Mouse (Mus musculus): ENCODE results near the gene Tbc1d25. TPM values are rescaled to one million over a fixed set of nuclear protein-coding genes. Genes with fewer than 3 reads are reported as not detected.

Tbc1d25 gene
- polyA plus RNA-seq, 1 experiment from 2014 or later, result 10.5 TPM

GRCm38 (mm10) chrX:8192640-8193418, 16.8 kb upstream of the Tbc1d25 start:
- DNase-seq (ENCODE audit: low spot score), result peak; percentile 76
- Histone ChIP-seq H3K9me3 (ENCODE audit: control insufficient read depth, low read length) (no peaks in the 10 kb centered on the region), H3K4me2 (replicated peaks; ENCODE audit: low read depth, low read length) (peak overlapping the region; percentile 64), H3K9ac (ENCODE audit: low read depth, low read length) (peak overlapping the region; percentile 55; the same call in 1 of the 2 replicates), H3K27me3 (ENCODE audit: control insufficient read depth, insufficient read depth, low read length) (no peaks in the 10 kb centered on the region), H3K4me3 (ENCODE audit: low read depth, low read length) (peak overlapping the region; percentile 48), H3K27ac (ENCODE audit: low read depth, low read length) (peak overlapping the region; percentile 71), H3K36me3 (ENCODE audit: control insufficient read depth, insufficient read depth, low read length) (no peaks in the 10 kb centered on the region), H3K4me1 (replicated peaks; ENCODE audit: control insufficient read depth, insufficient read depth, low read length) (no peaks in the 10 kb centered on the region)
- ATAC-seq (ENCODE audit: low FRiP score), result peak; percentile 97
- WGBS, result 19% methylated on average over 29 of the region's 38 CpGs

- no peaks in the 10 kb centered on the region for H3K9me3 ChIP-seq (ENCODE audit: control insufficient read depth, low read length)
- H3K36me3 ChIP-seq (ENCODE audit: control insufficient read depth, insufficient read depth, low read length), result no peaks in the 10 kb centered on the region
- no peaks in the 10 kb centered on the region for H3K27me3 ChIP-seq (ENCODE audit: control insufficient read depth, insufficient read depth, low read length)
- 15% methylated on average over 13 of the region's 13 CpGs for WGBS
- H3K4me1 ChIP-seq (replicated peaks; ENCODE audit: control insufficient read depth, insufficient read depth, low read length), result no peaks in the 10 kb centered on the region
- peak overlapping the region; percentile 55 for H3K9ac ChIP-seq (ENCODE audit: low read depth, low read length)
- H3K4me2 ChIP-seq (replicated peaks; ENCODE audit: low read depth, low read length), result peak overlapping the region; percentile 64
- H3K4me3 ChIP-seq (ENCODE audit: low read depth, low read length), result peak overlapping the region; percentile 48
- DNase-seq (ENCODE audit: low spot score), result no peak
- peak; percentile 6 for ATAC-seq (ENCODE audit: low FRiP score)
- H3K27ac ChIP-seq (ENCODE audit: low read depth, low read length), result peak overlapping the region; percentile 71
Observed at GRCm38 (mm10) chrX:8192126-8192639, 16.2 kb upstream of the Tbc1d25 start.

- Histone ChIP-seq H3K27me3 (ENCODE audit: control insufficient read depth, insufficient read depth, low read length) (no peaks in the 10 kb centered on the region), H3K27ac (ENCODE audit: low read depth, low read length) (no peak overlapping the region), H3K4me2 (replicated peaks; ENCODE audit: low read depth, low read length) (no peak overlapping the region), H3K4me1 (replicated peaks; ENCODE audit: control insufficient read depth, insufficient read depth, low read length) (no peaks in the 10 kb centered on the region), H3K36me3 (ENCODE audit: control insufficient read depth, insufficient read depth, low read length) (no peaks in the 10 kb centered on the region), H3K4me3 (ENCODE audit: low read depth, low read length) (no peak overlapping the region), H3K9me3 (ENCODE audit: control insufficient read depth, low read length) (no peaks in the 10 kb centered on the region), H3K9ac (ENCODE audit: low read depth, low read length) (no peak overlapping the region)
- 15% methylated on average over 7 of the region's 7 CpGs for WGBS
- ATAC-seq (ENCODE audit: low FRiP score) (no peak), DNase-seq (ENCODE audit: low spot score) (no peak)
Observed at GRCm38 (mm10) chrX:8182871-8183540, 7.0 kb upstream of the Tbc1d25 start.

- Histone ChIP-seq H3K27me3 (ENCODE audit: control insufficient read depth, insufficient read depth, low read length) (no peaks in the 10 kb centered on the region), H3K36me3 (ENCODE audit: control insufficient read depth, insufficient read depth, low read length) (no peaks in the 10 kb centered on the region), H3K4me1 (replicated peaks; ENCODE audit: control insufficient read depth, insufficient read depth, low read length) (no peaks in the 10 kb centered on the region), H3K27ac (ENCODE audit: low read depth, low read length) (no peak overlapping the region), H3K9me3 (ENCODE audit: control insufficient read depth, low read length) (no peaks in the 10 kb centered on the region), H3K9ac (ENCODE audit: low read depth, low read length) (no peak overlapping the region), H3K4me2 (replicated peaks; ENCODE audit: low read depth, low read length) (no peak overlapping the region), H3K4me3 (ENCODE audit: low read depth, low read length) (no peak overlapping the region)
- ATAC-seq (ENCODE audit: low FRiP score), result no peak
- WGBS, result 90% methylated on average over 5 of the region's 5 CpGs
- DNase-seq (ENCODE audit: low spot score), result no peak
Observed at GRCm38 (mm10) chrX:8179646-8180045, 3.7 kb upstream of the Tbc1d25 start.

GRCm38 (mm10) chrX:8178871-8179270, 2.9 kb upstream of the Tbc1d25 start:
- no peak overlapping the region for H3K4me3 ChIP-seq (ENCODE audit: low read depth, low read length)
- no peak overlapping the region for H3K4me2 ChIP-seq (replicated peaks; ENCODE audit: low read depth, low read length)
- no peaks in the 10 kb centered on the region for H3K9me3 ChIP-seq (ENCODE audit: control insufficient read depth, low read length)
- DNase-seq (ENCODE audit: low spot score), result no peak
- no peak for ATAC-seq (ENCODE audit: low FRiP score)
- no peaks in the 10 kb centered on the region for H3K36me3 ChIP-seq (ENCODE audit: control insufficient read depth, insufficient read depth, low read length)
- no peak overlapping the region for H3K27ac ChIP-seq (ENCODE audit: low read depth, low read length)
- no peak overlapping the region for H3K9ac ChIP-seq (ENCODE audit: low read depth, low read length)
- 97% methylated on average over 2 of the region's 2 CpGs for WGBS
- H3K27me3 ChIP-seq (ENCODE audit: control insufficient read depth, insufficient read depth, low read length), result no peaks in the 10 kb centered on the region
- no peaks in the 10 kb centered on the region for H3K4me1 ChIP-seq (replicated peaks; ENCODE audit: control insufficient read depth, insufficient read depth, low read length)

- Histone ChIP-seq H3K4me3 (ENCODE audit: low read depth, low read length) (peak overlapping the region; percentile 54), H3K4me2 (replicated peaks; ENCODE audit: low read depth, low read length) (peak overlapping the region; percentile 37), H3K9ac (ENCODE audit: low read depth, low read length) (peak overlapping the region; percentile 54), H3K9me3 (ENCODE audit: control insufficient read depth, low read length) (no peaks in the 10 kb centered on the region), H3K27me3 (ENCODE audit: control insufficient read depth, insufficient read depth, low read length) (no peaks in the 10 kb centered on the region), H3K4me1 (replicated peaks; ENCODE audit: control insufficient read depth, insufficient read depth, low read length) (no peaks in the 10 kb centered on the region), H3K27ac (ENCODE audit: low read depth, low read length) (no peak overlapping the region), H3K36me3 (ENCODE audit: control insufficient read depth, insufficient read depth, low read length) (no peaks in the 10 kb centered on the region)
- ATAC-seq (ENCODE audit: low FRiP score) (no peak; the same call in 1 of the 2 replicates), DNase-seq (ENCODE audit: low spot score) (no peak)
- 19% methylated on average over 4 of the region's 4 CpGs for WGBS
Observed at GRCm38 (mm10) chrX:8175169-8175503, 845 bp downstream of the Tbc1d25 start.

GRCm38 (mm10) chrX:8167716-8168647, 8.0 kb downstream of the Tbc1d25 start:
- Histone ChIP-seq H3K36me3 (ENCODE audit: control insufficient read depth, insufficient read depth, low read length) (no peaks in the 10 kb centered on the region), H3K27ac (ENCODE audit: low read depth, low read length) (no peak overlapping the region), H3K4me3 (ENCODE audit: low read depth, low read length) (no peak overlapping the region), H3K4me2 (replicated peaks; ENCODE audit: low read depth, low read length) (no peak overlapping the region), H3K9me3 (ENCODE audit: control insufficient read depth, low read length) (no peaks in the 10 kb centered on the region), H3K9ac (ENCODE audit: low read depth, low read length) (no peak overlapping the region), H3K27me3 (ENCODE audit: control insufficient read depth, insufficient read depth, low read length) (no peaks in the 10 kb centered on the region), H3K4me1 (replicated peaks; ENCODE audit: control insufficient read depth, insufficient read depth, low read length) (no peaks in the 10 kb centered on the region)
- ATAC-seq (ENCODE audit: low FRiP score) (no peak), DNase-seq (ENCODE audit: low spot score) (no peak)
- 94% methylated on average over 10 of the region's 10 CpGs for WGBS

GRCm38 (mm10) chrX:8164471-8164870, 11.5 kb downstream of the Tbc1d25 start:
- no peak for DNase-seq (ENCODE audit: low spot score)
- Histone ChIP-seq H3K4me3 (ENCODE audit: low read depth, low read length) (no peak overlapping the region), H3K9ac (ENCODE audit: low read depth, low read length) (no peak overlapping the region), H3K9me3 (ENCODE audit: control insufficient read depth, low read length) (no peaks in the 10 kb centered on the region), H3K27me3 (ENCODE audit: control insufficient read depth, insufficient read depth, low read length) (no peaks in the 10 kb centered on the region), H3K27ac (ENCODE audit: low read depth, low read length) (no peak overlapping the region), H3K36me3 (ENCODE audit: control insufficient read depth, insufficient read depth, low read length) (no peaks in the 10 kb centered on the region), H3K4me2 (replicated peaks; ENCODE audit: low read depth, low read length) (no peak overlapping the region), H3K4me1 (replicated peaks; ENCODE audit: control insufficient read depth, insufficient read depth, low read length) (no peaks in the 10 kb centered on the region)
- no peak for ATAC-seq (ENCODE audit: low FRiP score)
- 90% methylated on average over 4 of the region's 4 CpGs for WGBS
